Mouse (Mus musculus) stomach, postnatal 0 days (tissue): ENCODE data around the gene Tmem198.

Experiments
- CTCF ChIP-seq: IDR thresholded peaks from 2 replicates; pipeline ENCODE4 v1.5.1; 2016; ENCODE audit warnings: antibody characterized with exemption, low read depth, mild to moderate bottlenecking, moderate library complexity
- EP300 ChIP-seq: optimal IDR thresholded peaks from 2 replicates; pipeline ENCODE3; 2016; ENCODE audit warnings: antibody characterized with exemption

GRCm38 (mm10) chr1:75477264-75477965 is 1.9 kb upstream of the Tmem198 start:
- TF ChIP-seq CTCF (peak; percentile 80), EP300 (no peak)
